Mouse (Mus musculus) Muller cell, postnatal 12 days (primary cell): ENCODE measurements around the gene Lfng.

ENCODE experiments used
- DNase-seq: peaks from one replicate; pipeline ENCODE4 v3.0.0-alpha.2; 2015; ENCODE audit errors: inconsistent ontology term

Gene Lfng

DNA sequence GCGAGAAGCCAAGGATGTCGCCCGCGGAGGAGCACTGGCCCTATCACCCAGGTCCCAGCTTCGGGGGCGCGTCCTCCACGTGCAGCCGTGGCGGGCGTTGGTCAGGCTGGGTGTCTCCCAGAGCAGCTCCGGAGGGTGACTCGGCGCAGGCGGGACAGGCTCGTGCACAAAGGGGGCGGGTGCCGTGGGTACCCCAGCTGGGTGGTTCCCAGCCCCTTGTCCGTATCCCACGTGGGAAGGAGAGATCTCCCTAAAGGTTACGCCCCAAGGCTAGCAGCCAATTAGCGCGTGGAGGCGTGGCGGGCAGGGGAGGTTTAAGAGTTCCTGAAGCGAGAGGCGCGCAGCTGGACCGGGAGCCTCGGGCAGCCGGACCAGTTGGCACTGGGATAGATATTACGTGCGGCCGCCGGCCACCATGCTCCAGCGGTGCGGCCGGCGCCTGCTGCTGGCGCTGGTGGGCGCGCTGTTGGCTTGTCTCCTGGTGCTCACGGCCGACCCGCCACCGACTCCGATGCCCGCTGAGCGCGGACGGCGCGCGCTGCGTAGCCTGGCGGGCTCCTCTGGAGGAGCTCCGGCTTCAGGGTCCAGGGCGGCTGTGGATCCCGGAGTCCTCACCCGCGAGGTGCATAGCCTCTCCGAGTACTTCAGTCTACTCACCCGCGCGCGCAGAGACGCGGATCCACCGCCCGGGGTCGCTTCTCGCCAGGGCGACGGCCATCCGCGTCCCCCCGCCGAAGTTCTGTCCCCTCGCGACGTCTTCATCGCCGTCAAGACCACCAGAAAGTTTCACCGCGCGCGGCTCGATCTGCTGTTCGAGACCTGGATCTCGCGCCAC, at the start of gene Lfng:
Gene Lfng, plus strand, starts transcription at position 320 of the 835 bp plus-strand sequence.
- DNase-seq = peak; percentile 98

DNA sequence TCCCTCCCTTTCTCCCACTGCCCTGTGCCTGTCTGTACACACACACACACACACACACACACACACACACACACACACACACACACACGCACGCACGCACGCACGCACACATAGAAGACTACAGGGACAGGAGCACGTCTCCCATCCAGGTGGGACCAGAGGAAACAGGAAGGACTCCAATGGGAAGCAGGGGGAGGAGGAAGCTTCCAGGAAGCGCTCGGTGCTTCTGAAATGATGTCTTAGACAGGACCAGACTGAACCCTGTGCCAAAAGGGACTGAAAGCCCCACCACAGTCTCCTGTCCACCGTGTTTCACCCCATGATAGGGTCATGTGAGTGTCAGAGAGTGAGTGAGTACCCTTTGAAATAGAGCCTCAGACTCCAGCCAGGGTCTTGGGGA, 44.5 kb upstream of the Lfng start:
- DNase-seq = no peak

DNA sequence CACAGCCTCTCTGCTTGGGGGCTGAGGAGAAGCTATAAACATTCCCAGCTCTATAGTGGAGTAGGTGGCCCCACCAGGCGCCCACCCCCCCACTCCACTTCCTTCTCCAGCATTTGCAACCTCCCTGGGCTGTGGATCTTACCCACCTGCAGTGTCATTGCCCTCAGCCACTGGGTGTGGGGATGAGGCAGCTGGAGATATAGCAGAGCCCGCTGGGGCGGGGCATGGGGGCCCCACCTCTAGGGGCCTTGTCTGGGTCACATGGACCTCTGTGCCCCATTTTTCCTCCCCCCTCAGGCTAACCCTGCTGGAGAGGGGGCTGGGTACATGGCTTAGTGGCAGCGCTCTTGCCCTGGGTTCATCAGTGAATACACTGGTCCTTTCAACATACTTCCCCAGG, 42.2 kb upstream of the Lfng start, which contains the start of gene Grifin:
Gene Grifin, minus strand, starts transcription at position 176 of the 400 bp plus-strand sequence.
- DNase-seq = no peak

DNA sequence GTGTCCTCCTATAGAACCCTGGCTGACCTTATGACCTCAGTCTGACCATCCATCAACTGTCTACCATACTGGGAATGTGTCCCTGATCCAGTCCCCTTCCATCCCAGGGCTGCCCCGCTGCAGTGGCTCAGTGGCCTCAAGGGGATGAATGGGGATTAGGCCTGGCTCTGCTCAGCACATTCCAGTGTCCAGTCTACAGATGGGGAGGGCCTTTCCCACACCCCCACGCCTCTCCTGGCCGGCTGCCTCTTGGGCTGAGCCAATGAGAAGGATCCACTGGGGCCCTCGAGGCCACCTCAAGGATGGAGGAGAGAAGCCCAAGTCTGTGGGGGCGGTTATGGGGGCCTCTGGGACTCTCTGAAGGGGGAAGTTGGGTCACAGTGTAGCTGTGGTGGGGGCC, 41.7 kb upstream of the Lfng start:
- peak; percentile 83 for DNase-seq

DNA sequence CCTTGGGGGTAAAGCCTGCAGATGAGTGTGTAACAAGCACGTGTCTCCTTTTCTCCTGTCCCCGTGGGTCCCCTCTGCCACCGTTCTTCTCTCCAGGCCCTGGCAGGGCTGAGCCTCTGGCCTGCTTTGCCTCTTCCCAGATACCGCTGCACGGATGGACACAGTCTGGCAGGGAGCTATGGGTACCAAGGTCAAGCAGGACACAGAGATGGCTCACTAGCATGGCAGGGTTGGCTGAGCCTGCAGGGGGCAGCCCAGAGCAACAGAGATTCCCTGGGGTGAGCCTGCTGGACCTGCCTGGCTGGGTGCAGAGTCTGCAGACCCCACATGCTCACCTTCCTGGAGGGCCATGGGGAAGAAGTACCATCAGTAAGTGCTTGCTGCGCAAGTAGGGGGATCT, 41.3 kb upstream of the Lfng start:
- DNase-seq = no peak

DNA sequence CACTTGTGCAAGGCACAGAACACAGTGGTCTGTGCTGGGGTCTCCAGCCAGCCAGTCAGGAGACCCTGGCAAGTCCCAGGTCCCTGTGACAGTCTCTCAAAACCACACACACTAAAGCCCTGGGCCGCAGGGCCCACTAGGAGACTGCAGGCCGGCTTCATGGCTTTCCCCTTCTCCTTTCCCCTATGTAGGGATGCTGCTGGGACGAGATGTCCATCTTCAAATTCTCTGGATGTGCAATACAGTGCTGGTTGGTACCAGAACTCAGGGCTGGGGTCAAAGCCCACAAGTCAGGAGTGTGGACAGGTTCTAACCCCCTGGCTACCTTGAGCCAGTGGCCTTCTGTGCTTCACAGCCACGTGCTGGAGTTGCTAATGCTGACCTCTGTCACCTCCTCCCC, 40.8 kb upstream of the Lfng start:
- DNase-seq = no peak

DNA sequence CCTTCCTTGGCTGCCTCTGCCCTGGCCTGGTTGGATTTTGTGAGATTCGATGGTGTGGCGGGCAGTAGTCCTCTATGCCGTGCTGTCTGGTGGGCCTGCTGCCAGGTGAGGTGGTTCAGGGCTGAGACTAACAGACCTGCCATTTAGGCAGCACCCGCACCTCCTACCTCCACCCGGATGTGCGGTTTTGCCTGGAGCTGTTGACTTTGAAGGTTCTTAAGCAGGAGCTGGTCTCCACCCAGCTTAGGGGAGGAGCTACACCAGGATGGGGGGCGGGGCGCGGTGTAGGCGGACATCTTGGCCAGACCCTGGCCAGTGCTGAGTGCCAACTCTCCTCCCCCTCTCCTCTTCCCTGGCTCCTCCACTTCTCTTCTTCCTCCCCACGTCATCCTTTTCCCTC, 39.8 kb upstream of the Lfng start:
- no peak for DNase-seq

DNA sequence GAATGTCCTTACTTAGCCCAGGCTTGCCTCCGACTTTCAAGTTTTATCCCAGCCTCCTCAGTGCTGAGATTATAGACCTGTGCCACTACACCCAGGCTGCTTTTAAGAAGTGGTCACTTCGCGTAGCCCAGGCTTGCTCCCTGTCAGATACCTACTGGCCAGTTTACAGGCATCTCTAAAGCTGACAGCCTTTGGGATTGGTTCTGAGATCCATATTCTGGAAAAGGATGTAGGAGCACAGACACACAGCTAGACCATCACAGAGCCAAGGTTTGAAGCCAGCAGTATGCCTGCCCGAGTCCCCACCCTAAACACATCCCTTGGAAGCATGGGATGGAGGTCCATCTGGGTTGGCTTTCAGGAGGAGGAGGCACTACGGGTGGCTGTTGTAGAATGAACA, 39.4 kb upstream of the Lfng start:
- DNase-seq = no peak

DNA sequence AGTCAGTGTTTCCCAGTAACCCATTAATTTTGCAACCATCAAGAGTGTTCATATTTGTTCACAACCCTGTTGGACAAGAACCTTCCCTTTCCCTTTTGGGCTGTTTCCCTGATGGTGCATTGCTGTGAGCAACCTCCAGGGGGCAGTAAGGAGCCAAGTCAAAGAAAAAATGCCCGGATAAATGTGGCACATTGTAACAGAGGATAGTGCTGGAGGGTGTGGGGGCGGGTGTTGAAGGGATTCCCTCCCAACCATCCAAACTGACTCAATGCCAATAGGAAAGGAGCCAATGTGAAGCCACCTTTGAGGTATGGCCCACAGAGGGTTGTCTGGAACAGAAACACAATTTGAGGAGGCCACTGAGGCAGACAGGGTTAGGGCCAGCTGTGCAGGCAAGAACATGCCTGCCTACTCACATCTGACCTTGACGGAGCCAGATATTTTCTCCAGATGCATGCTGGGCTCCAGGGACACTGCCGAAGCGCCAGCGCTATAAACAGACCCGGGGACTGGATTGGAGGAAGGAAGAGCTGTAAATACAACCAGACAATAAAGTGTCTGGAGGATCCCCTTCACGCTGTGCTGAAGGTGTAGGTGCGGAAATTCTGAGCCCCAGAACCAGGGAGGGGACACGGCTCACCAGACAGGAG, 38.7 kb upstream of the Lfng start:
- peak; percentile 48 for DNase-seq

DNA sequence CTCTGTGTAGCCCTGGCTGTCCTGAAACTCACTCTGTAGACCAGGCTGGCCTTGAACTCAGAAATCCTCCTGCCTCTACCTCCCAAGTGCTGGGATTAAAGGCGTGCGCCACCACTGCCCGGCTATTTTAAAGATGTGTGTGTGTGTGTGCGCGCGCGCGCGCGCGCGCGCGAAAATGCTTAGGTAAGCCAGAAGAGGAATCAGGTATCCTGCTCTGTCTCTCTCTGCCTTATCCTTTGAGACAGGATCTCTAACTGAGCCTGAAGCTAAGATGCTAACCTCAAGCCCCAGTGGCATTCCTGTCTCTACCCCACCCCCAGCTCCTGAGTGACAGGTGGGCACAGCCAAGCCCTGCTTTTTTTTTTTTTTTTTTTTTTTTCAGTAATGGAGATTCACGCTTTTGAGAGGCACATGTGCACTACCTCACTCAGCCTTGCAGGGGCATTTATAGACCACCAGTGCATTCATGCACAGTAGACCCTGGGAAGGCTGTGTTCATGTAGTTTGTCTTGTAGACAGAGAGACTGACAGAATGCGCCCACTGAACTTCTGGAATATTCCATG, 38.0 kb upstream of the Lfng start:
- no peak for DNase-seq

DNA sequence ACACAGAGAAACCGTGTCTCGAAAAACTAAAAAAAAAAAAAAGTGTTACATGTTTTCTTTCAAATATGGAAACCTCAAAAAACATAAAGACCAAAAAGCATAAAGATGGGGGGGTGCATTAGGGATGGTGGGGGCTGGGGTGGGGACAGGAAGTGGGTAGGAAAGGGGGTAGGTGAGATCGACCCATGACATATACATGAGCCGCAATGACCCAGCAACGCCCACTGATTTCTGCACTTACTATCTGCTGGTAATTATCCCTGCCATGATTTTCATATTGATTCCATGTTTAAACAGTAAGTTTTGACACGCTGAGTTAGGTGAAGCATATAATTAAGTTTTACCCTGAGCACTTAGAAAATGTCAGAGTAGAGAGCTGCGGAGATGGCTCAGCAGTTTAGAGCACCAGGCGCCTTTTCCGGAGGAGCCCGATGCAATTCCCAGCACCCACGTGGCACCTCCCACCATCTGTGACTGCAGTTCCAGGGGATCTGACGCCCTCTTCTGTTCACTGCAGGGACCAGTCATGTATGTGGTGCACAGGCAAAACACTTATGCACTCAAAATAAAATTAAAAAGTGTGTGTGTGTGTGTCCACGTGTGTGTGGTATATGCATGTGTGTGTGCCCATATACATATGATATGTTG, 36.8 kb upstream of the Lfng start:
- no peak for DNase-seq

DNA sequence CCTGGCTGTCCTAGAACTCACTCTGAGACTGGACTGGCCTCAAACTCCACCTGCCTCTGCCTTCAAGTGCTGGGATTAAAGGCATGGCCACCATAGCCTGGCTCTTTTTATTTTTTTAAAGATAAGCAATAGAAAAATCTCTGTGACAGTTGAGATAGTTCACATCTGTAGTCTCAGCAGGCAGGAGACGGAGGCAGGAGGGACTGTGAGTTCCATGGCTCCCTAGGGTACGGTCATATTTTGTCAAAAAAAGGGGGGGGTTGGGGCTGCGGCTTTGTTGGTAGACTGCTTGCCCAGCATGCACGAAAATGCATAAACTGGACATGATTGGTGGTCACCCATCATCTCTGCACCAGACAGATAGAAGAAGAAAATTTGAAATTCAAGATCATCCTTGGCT, 35.9 kb upstream of the Lfng start:
- no peak for DNase-seq

DNA sequence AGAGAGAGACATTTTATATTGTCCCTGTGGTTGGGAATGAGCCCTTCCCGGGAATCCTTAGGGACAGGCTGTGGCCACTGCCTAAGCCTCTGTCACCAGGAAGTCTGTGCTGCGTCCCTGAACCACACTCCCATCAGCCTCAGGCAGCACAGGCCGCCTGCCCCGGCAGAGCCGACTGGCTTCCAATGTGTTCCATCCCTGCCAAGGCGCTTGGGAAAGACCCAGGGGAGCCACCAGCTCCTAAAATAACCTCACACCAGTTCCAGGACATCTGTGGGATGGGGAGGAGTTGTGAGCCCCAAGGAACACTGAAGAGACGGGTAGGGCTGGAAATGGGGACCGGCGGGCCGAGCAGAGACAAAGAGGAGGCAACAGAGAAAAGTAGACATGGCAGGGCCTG, 35.4 kb upstream of the Lfng start:
- DNase-seq = peak; percentile 30

DNA sequence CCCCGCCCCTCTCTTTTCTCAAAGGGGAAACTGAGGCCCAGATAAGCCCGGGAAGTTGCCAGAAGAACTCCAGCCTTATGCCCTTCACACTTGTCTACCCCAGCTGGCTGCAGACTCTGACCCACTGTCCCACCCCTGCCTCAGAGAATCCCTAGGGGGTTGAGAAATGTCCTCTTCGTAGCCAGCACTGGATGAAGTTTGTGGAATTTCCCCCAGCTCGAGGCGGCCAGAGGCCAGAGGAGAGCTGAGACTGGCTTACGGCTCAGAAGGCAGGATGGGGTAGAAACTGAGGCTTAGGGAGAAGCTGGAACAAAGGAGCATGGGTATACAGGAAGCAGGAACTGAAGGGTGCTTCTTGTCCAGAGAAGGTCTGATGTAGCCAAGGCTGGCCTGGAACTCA, 34.5 kb upstream of the Lfng start:
- no peak for DNase-seq

DNA sequence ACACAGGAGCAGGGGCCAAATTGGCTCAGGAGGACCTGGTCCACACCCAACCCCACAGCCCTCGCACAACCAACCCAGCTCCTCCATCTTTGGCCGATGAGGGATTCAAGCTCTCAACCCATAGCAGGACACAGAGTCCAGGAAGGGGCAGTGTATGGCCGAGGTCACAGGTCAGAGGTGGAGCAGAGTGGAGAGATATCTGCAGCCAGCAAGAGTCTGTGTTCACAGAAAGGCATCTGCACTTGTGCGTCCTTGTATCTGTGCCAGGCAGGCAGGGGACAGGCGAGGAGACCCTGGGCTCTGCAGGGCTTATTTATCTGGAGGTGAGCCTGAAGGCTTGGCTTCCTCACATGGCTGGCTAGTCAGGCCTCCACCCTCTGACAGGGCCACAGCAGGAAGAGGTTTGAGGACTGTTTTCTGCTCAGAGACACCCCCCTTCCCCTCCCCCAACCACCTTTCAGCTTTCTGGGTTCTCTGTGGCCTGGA, 31.7 kb upstream of the Lfng start:
- DNase-seq = no peak

DNA sequence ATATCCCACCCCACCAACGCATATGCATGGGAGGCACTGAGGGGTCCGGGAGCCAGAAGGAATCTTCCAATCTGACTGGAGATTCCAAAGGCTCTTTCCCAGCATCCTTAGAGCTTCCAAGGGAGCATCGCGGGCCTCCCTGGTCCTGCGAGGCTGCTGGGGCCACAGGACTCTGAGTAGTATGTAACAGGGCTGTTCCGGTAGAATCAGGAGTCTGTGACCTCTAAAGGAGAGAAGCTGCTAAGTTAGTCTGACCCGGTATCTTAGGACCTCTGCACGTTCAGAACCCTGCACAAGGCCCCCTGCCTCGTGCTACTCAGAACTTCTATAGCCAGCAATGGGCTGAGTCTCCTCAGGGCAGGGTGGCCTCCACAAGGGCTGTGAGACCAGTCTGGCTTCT, 27.9 kb upstream of the Lfng start:
- no peak for DNase-seq

DNA sequence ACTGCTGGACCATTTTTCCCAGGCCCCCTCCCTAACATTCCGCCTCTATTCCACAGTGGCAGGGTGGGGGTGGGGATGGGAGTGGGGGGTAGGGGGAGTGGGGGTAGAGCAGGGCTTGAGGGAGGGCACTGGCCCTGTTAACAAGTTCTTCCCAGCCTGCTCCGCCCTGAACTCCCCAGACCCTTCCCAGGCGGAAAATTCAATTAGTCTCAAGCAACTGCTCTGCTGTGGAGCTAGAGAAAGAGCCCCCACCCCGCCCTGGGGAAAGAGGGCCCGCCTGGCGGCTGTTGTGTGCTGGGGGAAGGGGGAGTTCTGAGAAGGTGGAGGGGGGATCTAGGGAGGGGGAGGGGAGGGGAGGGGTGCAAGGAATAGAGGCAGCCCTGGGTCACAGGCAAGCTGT, 27.3 kb upstream of the Lfng start:
- no peak for DNase-seq

DNA sequence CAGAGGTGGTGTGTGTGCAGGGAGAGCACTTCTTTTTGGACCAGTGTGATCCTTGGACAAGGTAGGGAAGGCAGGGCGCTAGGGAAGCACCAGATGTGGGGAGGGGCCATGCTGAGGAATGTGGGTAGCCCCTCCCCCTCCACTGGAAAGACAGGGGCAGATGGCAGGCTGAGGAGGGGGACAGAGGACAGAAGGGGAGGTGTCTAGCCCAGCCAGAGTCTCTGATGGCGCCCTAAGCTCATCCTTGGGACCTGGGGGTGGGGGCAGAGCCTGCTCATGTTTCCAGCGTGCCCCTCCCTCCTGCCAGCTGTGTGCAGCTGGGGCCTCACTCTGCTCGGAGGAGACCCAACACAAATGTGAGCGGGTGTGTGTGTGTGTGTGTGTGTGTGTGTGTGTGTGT, 25.6 kb upstream of the Lfng start:
- no peak for DNase-seq

DNA sequence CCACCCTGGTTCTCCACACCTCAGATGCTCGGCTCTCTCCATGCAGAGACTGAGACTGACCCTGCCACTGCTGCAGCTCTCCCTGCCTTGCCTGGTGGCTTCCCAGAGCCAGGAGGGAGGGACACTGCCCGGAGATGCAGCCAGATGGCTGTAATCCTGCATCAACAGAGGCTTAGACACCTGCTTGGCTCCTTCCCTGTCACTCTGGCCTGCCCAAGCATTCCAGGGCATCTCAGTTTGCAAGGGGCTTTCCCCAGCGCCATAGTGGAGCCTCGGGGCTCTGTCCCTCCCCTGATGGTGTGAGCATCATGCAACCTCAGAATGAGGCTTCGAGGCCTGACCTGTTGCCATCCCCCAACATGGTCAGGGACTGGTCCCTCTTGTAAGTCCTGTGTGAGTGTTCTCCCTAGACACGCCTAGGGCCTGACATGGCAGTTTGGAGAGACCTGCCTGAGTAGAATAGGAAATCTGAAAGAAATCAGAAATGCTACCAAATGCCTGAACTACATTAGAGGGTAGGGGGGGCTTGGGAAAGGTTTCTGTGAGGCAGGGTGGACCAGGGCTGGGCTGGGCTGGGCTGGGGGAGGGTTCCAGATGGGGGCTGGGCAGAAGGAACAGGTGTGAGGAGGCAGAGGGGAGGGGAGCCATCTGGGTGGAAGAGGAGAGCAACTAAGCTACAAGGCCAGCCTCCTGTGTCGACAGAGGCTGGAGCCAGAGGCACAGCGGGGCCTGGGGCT, 24.0 kb upstream of the Lfng start:
- DNase-seq = peak; percentile 62

DNA sequence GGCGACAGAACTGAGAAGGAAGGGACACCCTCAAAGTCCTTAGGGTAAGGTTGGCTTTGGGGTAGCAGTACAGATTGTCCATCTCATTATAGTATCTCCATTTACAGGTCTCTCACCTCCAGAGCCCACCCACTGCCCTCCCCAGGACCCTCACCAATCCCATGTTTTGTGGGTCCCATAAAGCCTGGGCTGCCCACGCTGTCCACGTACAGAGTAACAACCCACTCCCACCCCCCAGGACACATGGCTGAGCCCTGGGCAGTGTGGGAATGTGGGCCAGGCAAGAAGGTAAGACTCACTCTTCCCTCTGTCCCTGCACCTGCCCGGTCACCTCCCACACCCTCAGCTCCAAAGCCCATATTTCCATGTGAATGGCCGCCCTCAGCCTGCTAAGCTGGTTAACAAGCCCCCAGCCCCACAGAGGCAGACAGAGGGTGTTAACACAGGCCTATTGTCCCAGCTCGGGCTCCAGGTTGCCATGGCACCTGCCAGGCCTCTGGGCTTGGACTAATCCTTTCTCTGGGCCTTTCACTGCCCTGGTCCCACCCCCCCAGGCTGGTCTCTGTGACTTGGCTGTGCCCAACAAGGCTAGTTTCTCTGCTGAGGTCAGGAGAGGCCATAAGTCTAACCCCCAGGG, 23.3 kb upstream of the Lfng start:
- no peak for DNase-seq

DNA sequence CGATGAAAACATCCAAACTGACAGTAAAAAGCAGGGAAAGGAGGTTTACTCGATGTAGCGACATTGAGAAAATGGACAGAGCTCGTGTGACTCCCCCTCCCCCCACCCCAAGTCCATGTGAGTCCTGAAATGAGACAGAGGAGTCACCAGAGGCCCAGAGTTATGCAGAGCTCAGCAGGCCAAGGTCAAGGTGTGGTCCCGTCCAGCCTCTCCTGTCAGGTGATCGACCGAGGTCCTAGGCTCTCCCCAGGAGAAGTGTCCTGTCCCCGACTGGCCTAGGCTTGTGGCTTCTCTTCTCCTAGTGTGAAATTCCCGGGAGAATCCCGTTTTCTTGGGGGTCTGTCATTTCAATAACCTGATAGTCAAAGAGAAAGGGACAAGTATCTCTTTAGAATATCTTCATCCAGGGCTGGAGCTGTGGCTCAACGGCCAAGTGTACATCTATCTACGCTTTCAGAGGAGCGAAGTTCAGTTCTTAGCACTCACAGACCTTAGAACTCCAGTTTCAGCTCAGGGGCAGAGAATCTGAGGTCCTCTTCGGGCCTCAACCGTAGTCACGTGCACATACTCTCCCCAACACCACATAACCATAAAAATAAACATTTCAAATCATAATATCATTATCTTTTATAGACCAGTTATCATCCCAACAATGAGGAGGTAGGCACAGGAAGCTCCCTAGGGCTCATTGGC, 17.9 kb upstream of the Lfng start:
- DNase-seq = no peak
